Mouse (Mus musculus): ENCODE data around the gene Pgap3.
"Not testable (repeated sequence)": the region's sequence is repeated elsewhere in the genome, so short reads cannot be mapped to it uniquely, and the experiment has no call there.

Gene Pgap3

DNA sequence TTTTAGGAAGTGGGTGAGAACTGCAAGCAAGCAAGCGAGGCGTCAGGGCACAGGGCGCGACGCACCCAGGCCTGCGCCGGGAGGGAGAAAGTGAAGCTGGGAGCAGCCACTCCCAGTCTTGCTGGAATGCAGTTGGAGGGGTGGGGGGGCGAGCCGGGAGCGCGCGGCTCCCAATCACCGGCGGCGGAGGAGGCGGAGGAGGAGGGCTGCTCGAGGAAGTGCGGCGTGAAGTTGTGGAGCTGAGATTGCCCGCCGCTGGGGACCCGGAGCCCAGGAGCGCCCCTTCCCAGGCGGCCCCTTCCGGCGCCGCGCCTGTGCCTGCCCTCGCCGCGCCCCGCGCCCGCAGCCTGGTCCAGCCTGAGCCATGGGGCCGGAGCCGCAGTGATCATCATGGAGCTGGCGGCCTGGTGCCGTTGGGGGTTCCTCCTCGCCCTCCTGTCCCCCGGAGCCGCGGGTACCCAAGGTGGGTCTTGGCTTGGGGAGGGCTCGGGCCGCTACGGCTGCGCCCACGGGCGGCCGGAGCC, 12.0 kb upstream of the Pgap3 start, which contains the start of gene Erbb2:
Gene Erbb2 (plus strand): TSS at position 198 of the 524 bp plus-strand sequence.
- DNase-seq (ENCODE audit: low spot score) = no peak

DNA sequence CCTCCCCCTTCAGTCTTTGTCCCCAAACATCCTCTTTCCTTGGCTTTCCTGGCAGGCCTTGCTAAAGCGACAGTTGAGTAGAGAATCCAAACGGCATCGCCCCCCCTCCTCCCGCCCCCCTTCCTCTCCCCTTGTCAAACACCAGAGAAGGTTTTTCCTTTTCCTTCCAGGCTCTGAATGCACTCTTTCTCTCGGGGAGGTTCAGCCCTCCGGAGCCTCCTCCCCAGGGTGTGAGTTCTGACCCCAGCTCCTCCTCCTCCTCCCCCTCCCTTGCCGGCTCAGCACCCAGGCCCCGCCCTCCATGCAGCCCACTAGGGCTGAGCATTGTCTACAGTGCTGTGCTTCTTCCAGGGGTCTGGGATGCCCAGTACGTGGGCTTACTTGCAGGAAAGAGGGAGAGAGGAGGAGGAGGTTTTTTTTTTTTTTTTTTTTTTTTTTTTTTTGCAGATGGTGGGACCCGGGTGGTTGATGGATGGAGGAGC, 9.1 kb upstream of the Pgap3 start:
- no peak for DNase-seq (ENCODE audit: low spot score)

GRCm38 (mm10) chr11:98408872-98409271, 8.6 kb upstream of the Pgap3 start:
- DNase-seq (ENCODE audit: low spot score) = no peak

GRCm38 (mm10) chr11:98406621-98407020, 6.3 kb upstream of the Pgap3 start:
- DNase-seq (ENCODE audit: low spot score) = no peak

DNA sequence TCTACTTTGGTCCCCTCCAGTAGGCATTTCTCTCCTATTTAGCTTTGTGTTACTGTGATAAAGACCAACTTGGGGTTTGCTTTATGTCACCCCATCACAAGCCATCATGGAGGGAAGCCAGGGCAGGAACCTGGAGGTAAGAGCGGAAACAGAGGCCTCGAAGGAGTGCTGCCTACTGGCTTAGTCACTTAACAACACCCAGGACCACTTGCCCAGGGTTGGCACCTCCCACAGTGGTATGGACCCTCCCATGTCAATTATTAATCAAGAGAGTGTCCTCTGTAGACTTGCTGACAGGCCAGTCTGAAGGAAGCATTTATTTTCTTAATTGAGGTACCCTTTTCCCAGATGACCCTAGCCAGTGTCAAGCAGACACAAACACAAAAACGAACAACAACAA, 526 bp upstream of the Pgap3 start:
- DNase-seq (ENCODE audit: low spot score) = no peak

GRCm38 (mm10) chr11:98397946-98398345, 2.3 kb downstream of the Pgap3 start:
- no peak for DNase-seq (ENCODE audit: low spot score)

GRCm38 (mm10) chr11:98395041-98395440, 5.2 kb downstream of the Pgap3 start:
- DNase-seq (ENCODE audit: low spot score) = no peak

- no peak for DNase-seq (ENCODE audit: low spot score)
Measured at GRCm38 (mm10) chr11:98394301-98394700, 6.0 kb downstream of the Pgap3 start.

- DNase-seq (ENCODE audit: low spot score) = no peak
Measured at GRCm38 (mm10) chr11:98393317-98393716, 7.0 kb downstream of the Pgap3 start.

- no peak for DNase-seq (ENCODE audit: low spot score)
Measured at GRCm38 (mm10) chr11:98392645-98393044, 7.6 kb downstream of the Pgap3 start.

DNA sequence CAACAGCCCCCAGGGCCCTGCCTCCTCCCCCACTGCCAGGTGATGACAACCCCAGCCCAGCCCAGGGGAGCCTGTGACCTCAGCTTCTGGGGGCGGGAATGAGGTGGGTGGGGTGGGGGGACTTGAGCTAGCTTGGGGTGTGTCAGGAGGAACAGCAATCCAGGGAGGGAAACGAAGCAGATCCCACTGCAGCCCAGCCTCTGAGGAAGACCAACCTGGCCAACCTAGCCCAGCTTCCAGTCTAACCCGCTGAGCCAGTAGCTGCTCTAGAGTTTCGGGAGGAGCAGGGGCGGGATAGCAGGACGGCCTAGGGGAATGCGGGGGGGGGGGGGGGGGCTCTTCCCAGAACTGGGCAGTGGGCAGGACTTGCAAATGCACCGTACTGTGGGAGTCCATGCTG, 8.3 kb downstream of the Pgap3 start:
- DNase-seq (ENCODE audit: low spot score) = no peak

DNA sequence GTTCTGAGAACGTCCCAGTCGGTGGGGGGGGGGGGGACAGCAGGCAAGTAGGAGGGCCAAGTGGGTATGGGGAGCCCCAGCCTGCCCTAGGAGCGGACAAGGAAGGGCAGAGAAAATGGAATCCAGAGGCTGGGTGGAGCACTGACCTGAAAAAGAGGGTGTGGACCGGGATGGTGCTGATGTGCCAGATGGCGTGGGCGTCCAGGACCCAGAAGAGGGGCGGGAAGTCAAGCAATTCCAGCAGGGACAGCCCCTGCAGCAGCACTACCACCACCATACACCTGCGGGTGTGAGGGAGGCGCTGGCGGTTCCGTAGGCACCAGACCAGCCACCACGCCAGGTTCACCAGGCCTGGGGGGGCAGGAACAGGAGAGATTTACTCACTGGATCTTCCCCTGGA, 10.1 kb downstream of the Pgap3 start:
- no peak for DNase-seq (ENCODE audit: low spot score)

- no peak for DNase-seq (ENCODE audit: low spot score)
Measured at GRCm38 (mm10) chr11:98389221-98389780, 11.0 kb downstream of the Pgap3 start.

- DNase-seq (ENCODE audit: low spot score) = no peak
Measured at GRCm38 (mm10) chr11:98388282-98388681, 12.0 kb downstream of the Pgap3 start.

- DNase-seq (ENCODE audit: low spot score) = no peak
Measured at GRCm38 (mm10) chr11:98387056-98387577, 13.2 kb downstream of the Pgap3 start.

DNA sequence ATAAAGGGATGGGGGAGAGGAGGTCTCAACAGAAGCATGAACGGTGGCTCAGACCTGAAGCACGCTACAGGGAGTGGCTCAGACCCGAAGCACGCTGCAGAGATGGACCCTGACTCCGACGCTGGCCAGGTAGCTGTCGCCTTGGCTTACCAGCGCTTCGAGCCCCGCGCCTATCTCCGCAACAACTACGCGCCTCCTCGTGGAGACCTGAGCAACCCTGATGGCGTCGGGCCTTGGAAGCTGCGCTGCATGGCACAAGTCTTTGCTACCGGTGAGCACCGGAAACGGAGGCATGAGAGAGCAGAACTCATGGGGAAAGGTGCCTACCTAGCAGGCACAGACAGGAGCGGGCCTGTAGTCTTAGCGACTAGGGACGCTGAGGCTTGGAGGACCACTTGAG, 13.7 kb downstream of the Pgap3 start:
- DNase-seq (ENCODE audit: low spot score) = no peak

DNA sequence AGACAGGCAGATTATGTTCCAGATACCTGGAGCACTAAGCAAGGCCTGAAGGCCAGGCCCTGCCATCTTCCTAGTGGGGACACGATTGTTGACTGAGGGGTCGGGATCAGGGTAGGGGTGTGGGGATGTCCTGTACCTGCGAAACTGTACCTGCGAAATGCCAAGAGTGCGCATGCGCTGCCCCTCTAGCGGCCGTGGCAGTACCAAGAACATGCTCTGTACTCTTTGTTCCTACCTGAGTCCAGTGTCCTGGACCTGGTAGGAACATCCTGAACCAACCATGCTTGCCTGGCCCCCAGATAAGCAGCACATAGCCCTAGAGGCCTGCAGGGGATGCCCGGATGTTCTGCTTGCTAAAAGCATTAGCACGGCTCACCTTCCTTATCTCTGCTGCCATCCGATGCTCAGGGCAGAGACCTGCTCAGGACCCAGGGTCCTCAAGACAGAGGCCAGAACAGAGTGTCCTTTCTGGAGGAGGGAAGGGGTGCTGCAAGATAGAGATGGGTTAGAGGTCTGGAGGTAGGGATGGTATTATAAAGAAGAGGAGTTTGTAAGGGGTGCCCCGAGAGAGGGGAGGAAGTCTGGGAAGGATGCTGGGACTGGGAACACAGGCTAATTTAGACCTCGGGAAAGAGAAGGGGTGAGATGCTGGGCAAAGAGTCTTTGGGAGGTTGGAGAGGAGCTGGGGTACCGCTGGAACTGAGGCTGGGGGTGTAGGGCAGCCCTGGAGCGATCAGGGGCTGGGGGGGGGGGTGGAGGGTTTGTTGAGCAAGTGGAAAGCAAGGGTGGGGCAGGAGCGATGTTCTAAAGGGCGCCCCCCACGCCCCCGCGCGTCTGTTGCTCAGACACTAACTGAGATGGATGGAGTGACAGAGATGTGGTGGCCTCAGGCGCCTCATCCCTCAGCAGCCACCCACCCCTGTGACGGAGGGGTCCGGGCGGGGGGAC, 14.4 kb downstream of the Pgap3 start, which contains the start of gene Pnmt:
Gene Pnmt (plus strand): TSS at position 813 of the 948 bp plus-strand sequence.
- no peak for DNase-seq (ENCODE audit: low spot score)

DNA sequence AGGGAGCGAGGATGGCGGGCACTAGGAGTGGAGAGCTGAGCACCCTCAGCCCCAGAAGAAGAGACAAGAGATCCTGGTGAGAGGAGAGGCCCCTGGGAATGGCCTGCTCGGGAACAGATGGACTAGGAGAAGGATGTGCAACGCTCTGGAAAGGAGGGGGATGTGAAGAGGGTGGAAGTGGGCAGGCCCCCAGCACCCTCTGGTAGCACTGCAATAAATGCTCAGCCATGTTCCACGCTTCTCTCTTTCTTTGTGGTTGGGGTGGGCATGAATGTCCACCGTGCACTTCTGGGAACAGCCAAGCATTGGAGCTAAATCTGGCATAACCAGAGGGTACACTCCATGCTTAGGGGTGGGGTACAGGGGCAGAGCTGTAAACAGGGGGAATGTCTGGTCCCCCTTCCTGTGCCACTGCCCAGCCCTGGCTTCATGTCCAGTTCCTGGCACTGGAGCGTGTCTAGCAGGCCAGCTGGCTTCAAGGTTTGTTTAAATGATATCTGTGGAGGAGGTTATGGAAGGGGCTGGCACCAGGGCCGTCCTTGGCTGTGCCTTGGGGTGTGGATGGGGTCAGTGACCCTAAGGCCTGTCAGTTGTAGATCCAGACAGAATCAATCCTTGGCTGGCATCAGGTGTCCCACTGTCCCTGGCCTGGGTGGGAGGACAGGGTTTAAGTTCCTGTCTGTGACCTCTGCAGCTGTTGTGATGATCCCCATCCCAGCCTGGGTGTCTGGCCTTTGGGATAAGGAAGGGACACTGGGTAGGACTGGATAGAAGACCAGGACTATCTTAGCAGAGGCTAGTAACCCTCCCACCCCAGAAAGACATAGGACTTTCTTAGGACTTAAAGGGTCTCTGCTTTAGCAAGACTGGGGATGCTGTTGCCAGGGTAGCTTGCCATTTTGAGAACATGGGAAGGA, 15.3 kb downstream of the Pgap3 start:
- no peak for DNase-seq (ENCODE audit: low spot score)

- DNase-seq (ENCODE audit: low spot score) = no peak
Measured at GRCm38 (mm10) chr11:98384216-98384615, 16.1 kb downstream of the Pgap3 start.

DNA sequence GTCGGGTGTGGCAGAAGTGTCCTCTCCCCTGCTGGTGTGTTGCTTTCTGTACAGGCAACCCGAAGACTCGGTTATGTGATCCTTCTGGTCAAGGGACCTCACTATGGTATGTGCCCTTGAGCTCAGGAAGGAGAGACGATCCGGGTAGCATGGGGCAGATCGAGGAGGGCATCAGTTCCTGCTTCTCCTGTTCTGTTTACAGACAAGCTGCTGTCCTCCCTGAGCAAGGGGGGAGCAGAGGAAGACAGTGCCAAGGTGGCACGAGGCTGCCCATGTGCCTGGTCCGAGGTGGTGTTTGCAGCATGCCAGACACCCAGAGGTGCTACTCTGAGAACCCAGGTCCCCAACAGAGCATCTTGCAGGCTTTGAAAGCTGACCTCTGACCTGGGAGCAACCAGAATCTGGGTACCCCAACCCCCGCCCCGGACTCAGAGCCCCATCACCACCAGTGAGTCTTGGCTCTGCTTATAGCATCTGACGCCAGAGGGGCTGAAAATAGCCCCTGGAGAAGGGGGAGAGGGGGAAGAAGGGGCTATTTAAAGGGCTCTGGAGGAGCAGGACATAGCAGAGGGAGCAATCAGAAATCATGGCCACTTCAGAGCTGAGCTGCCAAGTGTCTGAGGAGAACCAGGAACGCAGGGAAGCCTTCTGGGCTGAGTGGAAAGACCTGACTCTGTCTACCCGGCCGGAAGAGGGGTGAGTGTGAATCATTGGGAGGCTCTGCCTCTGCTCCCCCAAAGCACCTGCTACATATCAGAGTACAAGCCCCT, 16.8 kb downstream of the Pgap3 start, which contains the start of gene Tcap:
Gene Tcap (plus strand): TSS at position 551 of the 770 bp plus-strand sequence.
- no peak for DNase-seq (ENCODE audit: low spot score)

- DNase-seq (ENCODE audit: low spot score) = not testable (repeated sequence)
Measured at GRCm38 (mm10) chr11:98382405-98382804, 17.9 kb downstream of the Pgap3 start.
